Mouse (Mus musculus) small intestine, adult 2 months (tissue): ENCODE results near the gene Bcas1. TPM values are rescaled to one million over a fixed set of nuclear protein-coding genes. Genes with fewer than 3 reads are reported as not detected.

Source experiments
- H3K27ac ChIP-seq: fragments of 200-500 bp; 2 replicates; pipeline ENCODE4 v1.5.1; 2012; ENCODE audit warnings: low read depth, low read length, control low read depth, inconsistent platforms; ENCODE audit not compliant: insufficient read depth
- H3K27me3 ChIP-seq: fragments of 200-500 bp; 2 replicates; pipeline ENCODE4 v1.6.1; 2012; ENCODE audit warnings: mild to moderate bottlenecking, moderate library complexity, low read length, inconsistent platforms; ENCODE audit not compliant: control insufficient read depth, insufficient read depth
- H3K36me3 ChIP-seq: fragments of 200-500 bp; 2 replicates; pipeline ENCODE4 v1.6.1; 2012; ENCODE audit warnings: mild to moderate bottlenecking, low read length, control low read depth, inconsistent platforms; ENCODE audit not compliant: control insufficient read depth, insufficient read depth
- H3K4me1 ChIP-seq: fragments of 200-500 bp; 2 replicates; pipeline ENCODE4 v1.6.1; 2012; ENCODE audit warnings: low read length, inconsistent platforms, mixed read lengths; ENCODE audit not compliant: control insufficient read depth, insufficient read depth, insufficient read length
- H3K4me3 ChIP-seq: fragments of 200-500 bp; 2 replicates; pipeline ENCODE4 v1.5.1; 2012; ENCODE audit warnings: low read depth, mild to moderate bottlenecking, control low read depth, inconsistent platforms, low read length, moderate library complexity
- CTCF ChIP-seq: fragments of 200-500 bp; IDR thresholded peaks from 2 replicates; pipeline ENCODE4 v1.5.1; 2012; ENCODE audit warnings: low read depth, mild to moderate bottlenecking, control low read depth, inconsistent platforms, low read length, moderate library complexity, mixed read lengths; ENCODE audit not compliant: insufficient replicate concordance, insufficient read length; ENCODE audit errors: extremely low read depth
- POLR2A ChIP-seq: fragments of 200-500 bp; IDR thresholded peaks from 2 replicates; pipeline ENCODE4 v1.6.1; 2012; ENCODE audit warnings: low read depth, mild to moderate bottlenecking, control low read depth, inconsistent platforms, low read length, moderate library complexity
- WGBS: fragments of 180-500 bp; shearing (Covaris S2); methylation state at CpG from one replicate; pipeline ENCODE4 v1.1.7; 2018; 5-methylcytosine and 5-hydroxymethylcytosine counted together
- polyA plus RNA-seq: library from polyadenylated mRNA; depleted of rRNA; stranded (reverse); fragments of >200 nt; gene quantifications from 2 replicates; pipeline ENCODE4 v1.2.3, GENCODE M21; 2012; rRNA removed

Bcas1 gene
- polyA plus RNA-seq, 1 experiment: 18.4 TPM

- no peak overlapping the region for H3K27ac ChIP-seq
- no peak for TF ChIP-seq POLR2A
- TF ChIP-seq CTCF: no peak
- peaks cover 29% of the 10 kb centered on the region; the same call in 1 of the 2 replicates for H3K4me1 ChIP-seq
- H3K36me3 ChIP-seq: no peaks in the 10 kb centered on the region
- H3K4me3 ChIP-seq: no peak overlapping the region
- no peaks in the 10 kb centered on the region for H3K27me3 ChIP-seq
- WGBS: 82% methylated on average over 9 of the region's 9 CpGs
These were observed 120.9 kb downstream of the Bcas1 start for GRCm38 (mm10) chr2:170306637-170307320.

- H3K36me3 ChIP-seq: no peaks in the 10 kb centered on the region
- H3K4me3 ChIP-seq: no peak overlapping the region
- WGBS: 82% methylated on average over 12 of the region's 12 CpGs
- H3K27ac ChIP-seq: no peak overlapping the region
- H3K4me1 ChIP-seq: peaks cover 16% of the 10 kb centered on the region; the same call in 1 of the 2 replicates
- no peaks in the 10 kb centered on the region for H3K27me3 ChIP-seq
- TF ChIP-seq POLR2A (no peak), CTCF (no peak)
These were observed 122.9 kb downstream of the Bcas1 start for GRCm38 (mm10) chr2:170304766-170305165.

- no peak for TF ChIP-seq POLR2A
- WGBS: 89% methylated on average over 7 of the region's 7 CpGs
- no peak overlapping the region for H3K4me3 ChIP-seq
- no peak overlapping the region for H3K27ac ChIP-seq
- H3K36me3 ChIP-seq: no peaks in the 10 kb centered on the region
- H3K27me3 ChIP-seq: no peaks in the 10 kb centered on the region
- H3K4me1 ChIP-seq: peaks cover 9% of the 10 kb centered on the region; the same call in 1 of the 2 replicates
These were observed 124.0 kb downstream of the Bcas1 start for GRCm38 (mm10) chr2:170303595-170303994.

- Histone ChIP-seq H3K27ac (no peak overlapping the region), H3K27me3 (no peaks in the 10 kb centered on the region), H3K36me3 (no peaks in the 10 kb centered on the region), H3K4me1 (peaks cover 9% of the 10 kb centered on the region; the same call in 1 of the 2 replicates), H3K4me3 (no peak overlapping the region)
- TF ChIP-seq CTCF (no peak), POLR2A (no peak)
- 86% methylated on average over 8 of the region's 8 CpGs for WGBS
These were observed 124.8 kb downstream of the Bcas1 start for GRCm38 (mm10) chr2:170302825-170303224.

Other genes with a start within 250 kb of the Bcas1 start
- 0.98 and 1.2 TPM in 2 replicates for gene Pfdn4, start 68.6 kb upstream of the Bcas1 start, polyA plus RNA-seq
- gene Cyp24a1, start 69.3 kb upstream of the Bcas1 start, polyA plus RNA-seq: not detected in 2 replicates
- gene 4930470P17Rik, start 174.2 kb upstream of the Bcas1 start, polyA plus RNA-seq: not detected in 2 replicates